Mouse (Mus musculus): ENCODE results near the gene Exd1. TPM values are rescaled to one million over a fixed set of nuclear protein-coding genes. Genes with fewer than 3 reads are reported as not detected.
"Not testable (repeated sequence)": the region's sequence is repeated elsewhere in the genome, so short reads cannot be mapped to it uniquely, and the experiment has no call there.

Exd1 gene
- total RNA-seq, 2 experiments from 2014 or later: 0.17 to 0.18 TPM

- DNase-seq (ENCODE audit: low spot score): peak; percentile 75
- intact Hi-C loops (cut with DNase I): loop anchor here (2.0 kb wide), 1 partner anchor 66 kb away; no protein-coding TSS in a partner anchor
Observed at GRCm38 (mm10) chr2:119546848-119547521, 442 bp downstream of the Exd1 start.

- DNase-seq (ENCODE audit: low spot score): no peak
- intact Hi-C loops (cut with DNase I): loop anchor here (5.0 kb wide), 1 partner anchor 129 kb away; no protein-coding TSS in a partner anchor
Observed at GRCm38 (mm10) chr2:119543656-119544055, 3.8 kb downstream of the Exd1 start.

DNA sequence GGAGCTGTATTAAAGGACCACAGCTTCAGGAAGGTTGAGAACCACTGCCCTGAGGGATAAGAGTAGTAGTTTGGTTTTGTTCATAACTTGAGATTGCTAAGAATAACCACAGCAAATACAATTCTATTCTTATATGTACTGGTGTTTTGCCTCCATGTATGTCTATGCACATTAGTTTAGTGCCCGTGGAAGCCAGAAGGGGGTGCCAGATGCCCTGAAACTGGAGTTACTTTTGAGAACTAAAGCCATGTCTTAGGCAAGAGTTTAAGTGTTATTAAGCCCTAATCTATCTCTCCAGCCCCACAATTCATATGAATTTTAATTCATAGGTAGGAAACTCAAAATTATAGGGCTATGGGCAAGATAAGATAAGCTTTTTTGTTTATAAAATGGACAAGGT, 5.3 kb downstream of the Exd1 start:
- DNase-seq (ENCODE audit: low spot score): no peak
- intact Hi-C loops (cut with DNase I): loop anchor here (5.0 kb wide), 1 partner anchor 130 kb away; no protein-coding TSS in a partner anchor

DNA sequence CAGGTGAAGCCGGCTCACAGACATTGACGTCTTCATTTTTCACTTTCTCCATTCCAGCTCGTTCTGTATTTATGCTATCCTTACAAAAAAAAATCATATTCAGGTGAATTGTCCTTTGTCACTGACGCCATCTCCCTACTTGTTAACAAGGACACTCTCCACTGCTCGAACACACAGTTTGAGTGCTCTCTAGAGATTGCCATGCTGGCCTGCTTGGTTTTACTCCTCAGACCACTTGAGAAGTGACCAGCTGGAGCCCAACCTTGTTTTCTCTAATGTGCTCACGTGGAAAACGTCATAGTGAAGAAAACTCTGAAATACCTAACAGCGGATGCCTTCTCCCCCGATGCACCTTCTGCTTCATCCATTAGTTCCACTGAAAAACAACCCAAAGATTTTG, 8.6 kb downstream of the Exd1 start:
- DNase-seq (ENCODE audit: low spot score): no peak
- intact Hi-C loops (cut with DNase I): no loop called here

DNA sequence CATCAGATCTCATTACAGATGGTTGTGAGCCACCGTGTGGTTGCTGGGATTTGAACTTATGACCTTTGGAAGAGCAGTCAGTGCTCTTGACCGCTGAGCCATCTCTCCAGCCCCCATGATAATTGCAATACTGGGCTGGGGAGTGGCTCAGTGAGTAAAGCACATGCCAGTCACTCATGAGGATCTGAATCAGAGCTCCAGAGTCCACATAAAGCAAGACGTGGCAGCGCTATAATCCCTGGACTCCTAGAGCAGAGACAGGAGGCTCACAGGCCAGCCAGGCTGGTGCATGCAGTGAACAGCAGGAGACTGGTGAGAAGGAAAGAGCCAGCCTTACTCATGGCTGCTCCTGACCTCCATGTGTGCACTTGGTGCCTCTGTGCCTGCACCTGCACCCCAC, 22.0 kb downstream of the Exd1 start:
- intact Hi-C loops (cut with DNase I): no loop called here
- DNase-seq (ENCODE audit: low spot score): no peak

- no peak for DNase-seq (ENCODE audit: low spot score)
- intact Hi-C loops (cut with DNase I): loop anchor here (5.0 kb wide), 1 partner anchor 227 kb away; no protein-coding TSS in a partner anchor
Observed at GRCm38 (mm10) chr2:119523836-119524235, 23.6 kb downstream of the Exd1 start.

GRCm38 (mm10) chr2:119520550-119520949, 26.9 kb downstream of the Exd1 start:
- no peak for DNase-seq (ENCODE audit: low spot score)
- intact Hi-C loops (cut with DNase I): loop anchor here (5.0 kb wide), 1 partner anchor 223 kb away; no protein-coding TSS in a partner anchor

GRCm38 (mm10) chr2:119516811-119517210, 30.6 kb downstream of the Exd1 start:
- no peak for DNase-seq (ENCODE audit: low spot score)
- intact Hi-C loops (cut with DNase I): no loop called here

DNA sequence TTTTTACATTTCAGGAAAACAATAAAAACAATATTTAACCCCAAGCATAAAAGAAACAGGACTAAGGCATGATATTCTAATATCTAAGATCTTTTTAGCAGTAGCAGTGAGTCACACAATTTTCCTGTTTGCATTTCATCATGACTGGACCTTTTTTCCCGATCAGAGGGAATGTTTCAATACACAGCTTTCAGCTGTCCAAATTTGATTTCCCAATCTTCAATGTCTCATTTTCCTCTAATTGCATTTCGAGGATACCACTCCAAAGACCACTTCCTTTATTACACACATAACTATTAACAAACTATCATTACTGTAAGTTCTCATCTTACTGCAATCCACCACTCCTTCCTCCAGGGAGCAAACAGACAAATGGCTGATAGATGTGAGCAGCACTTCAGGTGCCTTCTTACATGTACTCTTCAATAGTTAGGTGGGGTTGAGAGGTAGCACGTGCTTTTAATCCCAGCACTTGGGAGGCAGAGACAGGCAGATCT, 33.4 kb downstream of the Exd1 start:
- intact Hi-C loops (cut with DNase I): no loop called here
- no peak for DNase-seq (ENCODE audit: low spot score)

DNA sequence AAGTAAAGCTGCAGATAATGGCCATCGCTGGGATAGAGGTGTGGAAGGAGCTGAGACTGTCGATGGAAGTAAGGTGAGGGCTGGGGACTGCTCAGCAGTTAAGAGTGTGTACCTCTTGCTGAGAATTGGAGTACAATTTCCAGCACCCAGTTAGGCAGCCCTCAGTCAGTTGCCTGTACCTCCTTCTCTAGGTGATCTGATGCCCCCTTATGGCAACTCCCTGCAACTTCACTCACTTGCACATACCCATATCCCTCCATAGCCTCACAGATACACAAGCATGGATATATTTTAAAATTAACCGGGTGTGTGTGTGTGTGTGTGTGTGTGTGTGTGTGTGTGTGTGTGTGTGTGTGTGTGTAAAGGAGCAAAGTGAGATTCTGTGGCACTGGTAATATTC, 35.1 kb downstream of the Exd1 start:
- no peak for DNase-seq (ENCODE audit: low spot score)
- intact Hi-C loops (cut with DNase I): no loop called here

GRCm38 (mm10) chr2:119510856-119511255, 36.6 kb downstream of the Exd1 start:
- DNase-seq (ENCODE audit: low spot score): no peak
- intact Hi-C loops (cut with DNase I): no loop called here

GRCm38 (mm10) chr2:119508518-119508917, 38.9 kb downstream of the Exd1 start:
- intact Hi-C loops (cut with DNase I); DNase-seq (ENCODE audit: low spot score): not testable (repeated sequence)

- no peak for DNase-seq (ENCODE audit: low spot score)
- intact Hi-C loops (cut with DNase I): no loop called here
Observed at GRCm38 (mm10) chr2:119507108-119507507, 40.3 kb downstream of the Exd1 start.

GRCm38 (mm10) chr2:119500965-119501652, 46.3 kb downstream of the Exd1 start:
- intact Hi-C loops (cut with DNase I): no loop called here
- no peak for DNase-seq (ENCODE audit: low spot score)

DNA sequence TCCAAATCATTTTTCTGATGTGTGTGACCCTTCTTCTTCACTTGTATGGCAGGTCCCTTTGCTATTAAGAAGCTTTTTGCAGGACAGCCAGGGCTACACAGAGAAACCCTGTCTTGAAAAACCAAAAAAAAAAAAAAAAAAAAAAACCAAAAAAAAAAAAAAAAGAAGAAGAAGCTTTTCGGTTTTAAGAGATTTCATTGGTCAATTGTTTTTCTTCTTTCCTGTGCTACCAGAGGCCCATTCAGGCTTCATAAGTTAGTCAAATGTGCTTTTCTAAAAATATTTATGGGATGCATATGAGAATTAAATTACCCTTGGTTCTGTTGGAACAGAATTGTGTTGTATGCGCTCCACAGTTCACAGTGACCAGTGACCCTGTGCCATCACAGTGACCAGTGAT, 48.6 kb downstream of the Exd1 start:
- DNase-seq (ENCODE audit: low spot score): no peak
- intact Hi-C loops (cut with DNase I): no loop called here

GRCm38 (mm10) chr2:119496082-119496481, 51.3 kb downstream of the Exd1 start:
- intact Hi-C loops (cut with DNase I): no loop called here
- no peak for DNase-seq (ENCODE audit: low spot score)

GRCm38 (mm10) chr2:119491953-119492352, 55.5 kb downstream of the Exd1 start:
- intact Hi-C loops (cut with DNase I): no loop called here
- no peak for DNase-seq (ENCODE audit: low spot score)

DNA sequence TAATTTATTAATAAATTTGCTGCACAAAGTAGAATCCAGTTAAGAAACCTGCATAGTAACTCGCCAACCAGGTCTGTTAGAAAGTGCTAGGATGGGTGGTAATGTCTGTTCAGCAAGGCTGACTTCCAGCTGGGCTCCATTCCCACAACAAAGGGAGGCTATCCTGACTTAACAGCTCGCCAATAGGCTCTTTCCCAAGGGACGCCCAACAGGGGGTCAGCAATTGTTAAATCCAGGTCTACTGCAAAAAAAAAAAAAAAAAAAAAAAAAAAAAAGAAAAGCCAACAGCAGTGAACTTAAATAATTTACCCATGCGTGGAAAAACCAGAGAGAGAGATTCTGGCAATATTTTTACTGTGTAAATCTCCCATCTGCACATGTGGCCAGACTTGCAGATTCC, 60.9 kb downstream of the Exd1 start:
- intact Hi-C loops (cut with DNase I): no loop called here
- no peak for DNase-seq (ENCODE audit: low spot score)

GRCm38 (mm10) chr2:119482307-119482706, 65.1 kb downstream of the Exd1 start:
- DNase-seq (ENCODE audit: low spot score): no peak
- intact Hi-C loops (cut with DNase I): no loop called here

GRCm38 (mm10) chr2:119478397-119478749, 69.1 kb downstream of the Exd1 start:
- no peak for DNase-seq (ENCODE audit: low spot score)
- intact Hi-C loops (cut with DNase I): loop anchor here (5.0 kb wide), 2 partner anchors 114 to 309 kb away; partner anchors contain the start of gene Rpap1
